Mouse (Mus musculus) urinary bladder, postnatal 36 days (tissue): ENCODE data around the gene Ttyh3.

Experiments used
- DNase-seq, 2 experiments: peaks; one replicate each; pipeline ENCODE4 v3.0.0; 2022; ENCODE audit warnings: low spot score in 2 of 2, mixed read lengths in 1 of 2

Ttyh3 gene

GRCm38 (mm10) chr5:140579771-140580170, 69.1 kb downstream of the Ttyh3 start:
- no peak for DNase-seq

DNA sequence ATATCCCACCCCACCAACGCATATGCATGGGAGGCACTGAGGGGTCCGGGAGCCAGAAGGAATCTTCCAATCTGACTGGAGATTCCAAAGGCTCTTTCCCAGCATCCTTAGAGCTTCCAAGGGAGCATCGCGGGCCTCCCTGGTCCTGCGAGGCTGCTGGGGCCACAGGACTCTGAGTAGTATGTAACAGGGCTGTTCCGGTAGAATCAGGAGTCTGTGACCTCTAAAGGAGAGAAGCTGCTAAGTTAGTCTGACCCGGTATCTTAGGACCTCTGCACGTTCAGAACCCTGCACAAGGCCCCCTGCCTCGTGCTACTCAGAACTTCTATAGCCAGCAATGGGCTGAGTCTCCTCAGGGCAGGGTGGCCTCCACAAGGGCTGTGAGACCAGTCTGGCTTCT, 69.6 kb downstream of the Ttyh3 start:
- no peak for DNase-seq

DNA sequence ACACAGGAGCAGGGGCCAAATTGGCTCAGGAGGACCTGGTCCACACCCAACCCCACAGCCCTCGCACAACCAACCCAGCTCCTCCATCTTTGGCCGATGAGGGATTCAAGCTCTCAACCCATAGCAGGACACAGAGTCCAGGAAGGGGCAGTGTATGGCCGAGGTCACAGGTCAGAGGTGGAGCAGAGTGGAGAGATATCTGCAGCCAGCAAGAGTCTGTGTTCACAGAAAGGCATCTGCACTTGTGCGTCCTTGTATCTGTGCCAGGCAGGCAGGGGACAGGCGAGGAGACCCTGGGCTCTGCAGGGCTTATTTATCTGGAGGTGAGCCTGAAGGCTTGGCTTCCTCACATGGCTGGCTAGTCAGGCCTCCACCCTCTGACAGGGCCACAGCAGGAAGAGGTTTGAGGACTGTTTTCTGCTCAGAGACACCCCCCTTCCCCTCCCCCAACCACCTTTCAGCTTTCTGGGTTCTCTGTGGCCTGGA, 73.4 kb downstream of the Ttyh3 start:
- no peak for DNase-seq

GRCm38 (mm10) chr5:140572611-140573010, 76.2 kb downstream of the Ttyh3 start:
- peak in 1 of 2 experiments; percentile 64 for DNase-seq

GRCm38 (mm10) chr5:140571673-140572072, 77.2 kb downstream of the Ttyh3 start:
- DNase-seq, result peak in 1 of 2 experiments; percentile 85

- no peak for DNase-seq
Observed at GRCm38 (mm10) chr5:140571201-140571600, 77.6 kb downstream of the Ttyh3 start.
